ENCODE assay signal across 8 mouse cellular contexts in the genomic region with DNA sequence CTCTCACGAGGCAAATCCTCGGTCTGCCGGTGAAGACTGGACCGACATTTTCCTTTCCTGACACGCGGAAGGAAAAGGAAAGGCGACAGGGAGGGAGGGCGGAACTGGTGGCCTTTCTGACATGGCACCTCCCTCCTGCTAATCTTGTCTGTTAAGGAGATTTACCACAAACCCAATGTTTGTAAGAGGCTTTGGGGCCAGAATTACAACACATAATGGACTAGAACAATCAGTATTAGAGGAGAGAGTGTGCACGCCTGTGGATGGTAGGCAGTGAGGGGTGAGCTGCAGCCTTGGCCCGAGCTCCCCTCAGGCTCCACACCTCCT. TPM values are rescaled to one million over a fixed set of nuclear protein-coding genes. Genes with fewer than 3 reads are reported as not detected.
DNase-seq lines count a peak whose midpoint lies in the region; ATAC-seq lines count a peak whose summit lies in the region.

No protein-coding gene starts in this region.

- no peaks in the 10 kb centered on the region for H3K9me3 ChIP-seq in heart, embryonic 12.5 days (replicated peaks)
- no peaks in the 10 kb centered on the region for H3K9me3 ChIP-seq in hindbrain, embryonic 16.5 days (ENCODE audit: control insufficient read depth, low read length)
- H3K9me3 ChIP-seq in midbrain, embryonic 14.5 days (ENCODE audit: control insufficient read depth, low read length): no peaks in the 10 kb centered on the region

- peaks cover 28% of the 10 kb centered on the region for H3K27me3 ChIP-seq in heart, embryonic 12.5 days (replicated peaks)
- no peaks in the 10 kb centered on the region for H3K27me3 ChIP-seq in hindbrain, embryonic 16.5 days (replicated peaks; ENCODE audit: control insufficient read depth, insufficient read depth, low read length)
- no peaks in the 10 kb centered on the region for H3K27me3 ChIP-seq in midbrain, embryonic 14.5 days (ENCODE audit: control insufficient read depth, insufficient read depth, low read length)

- ATAC-seq in heart, embryonic 12.5 days (ENCODE audit: insufficient number of reproducible peaks, low FRiP score): no peak
- ATAC-seq in common myeloid progenitor, adult 5-6 weeks (replicated peaks; ENCODE audit: low read depth, poor library complexity, severe bottlenecking): peak; percentile 8; the same call in 1 of the 2 replicates
- peak; percentile 15 for ATAC-seq in hindbrain, embryonic 16.5 days
- no peak for ATAC-seq in midbrain, embryonic 14.5 days (ENCODE audit: low FRiP score, low TSS enrichment)
- no peak for ATAC-seq in megakaryocyte-erythroid progenitor cell, adult 5-6 weeks (replicated peaks; ENCODE audit: low FRiP score, low TSS enrichment, poor library complexity, severe bottlenecking)

- peaks cover 9% of the 10 kb centered on the region for H3K4me1 ChIP-seq in heart, embryonic 12.5 days (replicated peaks)
- H3K4me1 ChIP-seq in hindbrain, embryonic 16.5 days (ENCODE audit: control insufficient read depth, insufficient read depth, low read depth, low read length): peaks cover 7% of the 10 kb centered on the region
- peaks cover 11% of the 10 kb centered on the region; the same call in 1 of the 2 replicates for H3K4me1 ChIP-seq in midbrain, embryonic 14.5 days (ENCODE audit: control insufficient read depth, insufficient read depth, low read length)

- WGBS in heart, embryonic 12.5 days: 3% methylated on average over 10 of the region's 10 CpGs
- WGBS in hindbrain, embryonic 16.5 days: 3% methylated on average over 9 of the region's 10 CpGs
- under 1% methylated on average over 10 of the region's 10 CpGs for WGBS in midbrain, embryonic 14.5 days

- no peak for DNase-seq in heart, postnatal 10 days
- no peak for DNase-seq in midbrain, embryonic 14.5 days
- DNase-seq in layer of hippocampus, adult 18-20 months (ENCODE audit: low spot score in 2 of 2): no peak
- no peak for DNase-seq in kidney, postnatal 4 days

- peak overlapping the region; percentile 64 for H3K4me3 ChIP-seq in heart, embryonic 12.5 days
- peak overlapping the region; percentile 76 for H3K4me3 ChIP-seq in hindbrain, embryonic 16.5 days (ENCODE audit: low read length)
- H3K4me3 ChIP-seq in midbrain, embryonic 14.5 days (replicated peaks; ENCODE audit: low read depth, low read length): peak overlapping the region; percentile 74

- intact Hi-C loops in heart, postnatal 10 days (cut with DNase I): no loop called here

- peak overlapping the region; percentile 99 for H3K4me2 ChIP-seq in heart, embryonic 12.5 days
- H3K4me2 ChIP-seq in hindbrain, embryonic 16.5 days (ENCODE audit: low read length): peak overlapping the region; percentile 87
- peak overlapping the region; percentile 83 for H3K4me2 ChIP-seq in midbrain, embryonic 14.5 days (ENCODE audit: low read length)

- no peak overlapping the region for H3K27ac ChIP-seq in heart, embryonic 12.5 days (ENCODE audit: poor library complexity, severe bottlenecking)
- H3K27ac ChIP-seq in hindbrain, embryonic 16.5 days (ENCODE audit: low read depth, low read length): peak overlapping the region; percentile 94
- peak overlapping the region; percentile 93 for H3K27ac ChIP-seq in midbrain, embryonic 14.5 days (replicated peaks; ENCODE audit: low read depth, low read length)

- H3K36me3 ChIP-seq in heart, embryonic 12.5 days: no peaks in the 10 kb centered on the region
- H3K36me3 ChIP-seq in hindbrain, embryonic 16.5 days (ENCODE audit: control insufficient read depth, insufficient read depth, low read length): no peaks in the 10 kb centered on the region
- H3K36me3 ChIP-seq in midbrain, embryonic 14.5 days (ENCODE audit: control insufficient read depth, insufficient read depth, low read length): no peaks in the 10 kb centered on the region

- H3K9ac ChIP-seq in heart, embryonic 12.5 days: 0 out of 2 replicates have a peak overlapping the region, but pooled peaks have one; percentile 41
- peak overlapping the region; percentile 90 for H3K9ac ChIP-seq in hindbrain, embryonic 16.5 days (ENCODE audit: low read depth, low read length)
- peak overlapping the region; percentile 89 for H3K9ac ChIP-seq in midbrain, embryonic 14.5 days (replicated peaks; ENCODE audit: low read length)

RNA-seq across cellular contexts. Expression of a gene that starts 0.8 kb away (rescaled TPM):
- polyA plus RNA-seq in heart, embryonic 12.5 days (2016; fragmentation: Nextera tagmentation; extraction: Ambion mirVana): 0.05 TPM in 2 replicates
- under 1 TPM; 0.14 to 0.20 TPM for total RNA-seq in heart, postnatal 10 days (2021)
- total RNA-seq in common myeloid progenitor, adult 5-6 weeks (2017): not detected in 2 replicates
- 11.7 and 12.0 TPM in 2 replicates for polyA plus RNA-seq in hindbrain, embryonic 16.5 days (2015; fragmentation: Nextera tagmentation; extraction: Ambion mirVana)
- polyA plus RNA-seq in midbrain, embryonic 14.5 days (2014; fragmentation: Nextera tagmentation; extraction: Ambion mirVana): 15.8 and 18.3 TPM in 2 replicates
- total RNA-seq in megakaryocyte-erythroid progenitor cell, adult 5-6 weeks (2014; fragmentation: Nextera tagmentation): not detected in 2 replicates
- not detected in 2 replicates for total RNA-seq in megakaryocyte-erythroid progenitor cell, adult 5-6 weeks (2017)
- total RNA-seq in layer of hippocampus, adult 18-20 months (2021): 100 to 1,000 TPM; 296 to 297 TPM

Comparison
In these comparisons a context has a peak if more than half of its experiments do, and no peak if none do; other contexts are left out.
1. ATAC-seq: peak in common myeloid progenitor, adult 5-6 weeks (single experiment) and hindbrain, embryonic 16.5 days (single experiment); none in heart, embryonic 12.5 days (single experiment), midbrain, embryonic 14.5 days (single experiment) and megakaryocyte-erythroid progenitor cell, adult 5-6 weeks (single experiment).
2. RNA of a gene that starts 0.8 kb away (total RNA-seq): 296 to 297 TPM in layer of hippocampus, adult 18-20 months; 0.14 to 0.20 TPM in heart, postnatal 10 days, not detected in megakaryocyte-erythroid progenitor cell, adult 5-6 weeks and not detected in common myeloid progenitor, adult 5-6 weeks; every median in the first group is over 100 times any median in the second.
3. Peak in every context shown above with its lines, with median percentiles within 50 percentile points of each other: H3K4me2 ChIP-seq, H3K4me3 ChIP-seq and H3K9ac ChIP-seq.